Mouse (Mus musculus): Measurements from ENCODE around the gene Sh2d1b2.

DNA sequence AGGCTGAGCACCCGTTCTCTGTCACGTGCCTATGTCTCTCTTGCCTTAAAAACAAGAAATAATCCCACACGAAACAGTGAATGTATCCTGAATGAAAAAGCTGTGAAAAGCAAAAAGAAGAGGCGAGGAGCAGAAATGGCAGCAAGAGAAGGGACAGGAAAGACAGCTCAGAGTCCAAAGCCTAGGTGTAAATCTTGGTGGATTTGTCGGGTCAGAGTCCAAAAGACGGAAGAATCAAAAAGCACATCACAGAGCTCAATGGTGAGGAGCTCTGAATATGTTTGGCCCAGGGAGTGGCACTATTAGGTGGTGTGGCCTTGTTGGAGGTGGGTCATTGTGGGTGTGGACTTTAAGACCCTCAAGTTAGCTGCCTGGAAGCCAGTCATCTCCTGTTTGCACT lies 26.2 kb upstream of the Sh2d1b2 start:
- TF ChIP-seq POLR2A (IDR thresholded peaks at IDR 0.05; ENCODE audit: low read depth, low read length) (no peak), CTCF (IDR thresholded peaks at IDR 0.05; ENCODE audit: extremely low read depth, insufficient read depth, insufficient read length, insufficient replicate concordance) (no peak)
